Mouse (Mus musculus) limb, embryonic 12.5 days (tissue): ENCODE results near the gene Pfn3. TPM values are rescaled to one million over a fixed set of nuclear protein-coding genes. Genes with fewer than 3 reads are reported as not detected.

ENCODE experiments used
- ATAC-seq: fragments of 200-750 bp; cut with Nextera tagmentation; 2 replicates; pipeline ENCODE4 v1.8.0; 2017; ENCODE audit warnings: low read depth, moderate TSS enrichment; ENCODE audit not compliant: insufficient number of reproducible peaks, insufficient read depth, low FRiP score, low TSS enrichment
- H3K27ac ChIP-seq: fragments of 300-500 bp; sonication (generic); 2 replicates; pipeline ENCODE4 v1.5.1; 2016; ENCODE audit warnings: mild to moderate bottlenecking, moderate library complexity
- H3K27me3 ChIP-seq: fragments of 300-500 bp; sonication (generic); 2 replicates; pipeline ENCODE4 v1.6.1; 2016; ENCODE audit warnings: mild to moderate bottlenecking, moderate library complexity
- H3K36me3 ChIP-seq: fragments of 300-500 bp; sonication (generic); 2 replicates; pipeline ENCODE4 v1.6.1; 2016; ENCODE audit warnings: mild to moderate bottlenecking, moderate library complexity
- H3K4me1 ChIP-seq: fragments of 300-500 bp; sonication (generic); replicated peaks from 2 replicates; pipeline ENCODE4 v1.6.1; 2016
- H3K4me2 ChIP-seq: fragments of 300-500 bp; sonication (generic); 2 replicates; pipeline ENCODE4 v1.6.1; 2016; ENCODE audit warnings: mild to moderate bottlenecking, moderate library complexity
- H3K4me3 ChIP-seq: fragments of 300-500 bp; sonication (generic); replicated peaks from 2 replicates; pipeline ENCODE4 v1.5.1; 2016; ENCODE audit warnings: mild to moderate bottlenecking
- H3K9ac ChIP-seq: fragments of 300-500 bp; sonication (generic); replicated peaks from 2 replicates; pipeline ENCODE4 v1.6.1; 2016; ENCODE audit warnings: mild to moderate bottlenecking, moderate library complexity
- H3K9me3 ChIP-seq: fragments of 300-500 bp; sonication (generic); 2 replicates; pipeline ENCODE4 v1.6.1; 2016; ENCODE audit warnings: mild to moderate bottlenecking, moderate library complexity
- WGBS: fragments of 180-500 bp; shearing (Covaris S2); methylation state at CpG from one replicate; pipeline ENCODE4 v1.1.7; 2016; 5-methylcytosine and 5-hydroxymethylcytosine counted together
- polyA plus RNA-seq: library from polyadenylated mRNA; unstranded; fragments of >200 nt; fragmentation: Nextera tagmentation; extraction: Ambion mirVana; gene quantifications from 2 replicates; pipeline ENCODE4 v1.2.1, GENCODE M21; 2016

The Pfn3 gene
- polyA plus RNA-seq, 1 experiment from 2014 or later = not detected

DNA sequence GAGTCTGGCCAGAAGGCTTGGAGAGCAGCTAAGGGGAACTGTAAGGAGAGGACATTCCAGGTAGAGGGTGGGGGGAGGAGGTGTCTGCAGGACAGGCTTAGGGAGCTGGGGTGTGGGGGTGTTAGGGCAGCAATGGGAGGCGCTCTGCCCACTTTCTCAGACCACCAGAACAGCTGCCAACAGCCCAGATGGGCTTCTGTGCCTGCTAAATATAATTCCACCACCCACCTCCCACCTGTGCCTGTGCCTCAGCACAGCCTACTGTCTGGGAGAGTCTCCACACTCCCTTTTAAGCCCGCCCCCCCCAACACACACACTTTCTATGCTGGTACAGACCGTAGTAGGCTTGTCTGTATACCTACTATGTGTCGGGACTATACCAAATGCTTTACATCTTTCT lies 33.2 kb downstream of the Pfn3 start:
- Histone ChIP-seq H3K27me3 (peaks cover 70% of the 10 kb centered on the region), H3K9ac (no peak overlapping the region), H3K36me3 (no peaks in the 10 kb centered on the region), H3K9me3 (no peaks in the 10 kb centered on the region), H3K27ac (no peak overlapping the region), H3K4me2 (no peak overlapping the region), H3K4me1 (peaks cover 8% of the 10 kb centered on the region; the same call in 1 of the 2 replicates), H3K4me3 (no peak overlapping the region)
- ATAC-seq = no peak
- WGBS = 91% methylated on average over 4 of the region's 4 CpGs

DNA sequence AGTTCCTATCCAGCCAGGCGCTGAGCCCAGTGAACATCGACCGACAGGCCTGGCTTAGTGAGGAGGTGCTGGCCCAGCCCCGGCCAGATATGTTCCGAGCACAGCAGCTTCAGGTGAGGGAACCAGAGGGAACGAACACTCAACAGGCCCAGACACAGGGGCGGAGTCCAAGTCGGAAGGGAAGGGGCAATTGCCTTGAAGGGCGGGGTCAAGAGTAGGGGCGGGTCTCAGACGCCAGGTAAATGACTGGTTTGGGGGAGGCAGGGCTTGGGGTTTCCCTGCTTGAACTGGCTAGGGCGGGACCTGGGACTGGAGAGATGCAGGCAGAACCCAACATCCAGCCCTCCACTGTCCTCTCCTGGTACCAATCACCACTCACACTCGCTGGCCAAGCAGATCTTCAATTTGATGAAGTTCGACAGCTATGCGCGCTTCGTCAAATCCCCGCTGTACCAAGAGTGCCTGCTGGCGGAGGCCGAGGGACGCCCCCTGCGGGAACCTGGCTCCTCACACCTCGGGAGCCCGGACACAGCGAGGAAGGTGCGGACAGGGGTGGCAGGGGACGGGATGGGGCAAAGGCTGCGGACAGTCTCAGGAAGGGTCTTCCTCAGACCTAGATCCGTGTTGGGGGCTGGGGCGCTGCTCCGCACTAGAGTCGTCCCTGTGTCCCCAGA lies 36.0 kb downstream of the Pfn3 start:
- Histone ChIP-seq H3K9me3 (no peaks in the 10 kb centered on the region), H3K4me3 (peak overlapping the region; percentile 25), H3K27me3 (peaks cover 89% of the 10 kb centered on the region), H3K4me2 (peak overlapping the region; percentile 42), H3K4me1 (peaks cover 8% of the 10 kb centered on the region; the same call in 1 of the 2 replicates), H3K9ac (peak overlapping the region; percentile 31; the same call in 1 of the 2 replicates), H3K27ac (no peak overlapping the region), H3K36me3 (no peaks in the 10 kb centered on the region)
- no peak for ATAC-seq
- WGBS = 6% methylated on average over 32 of the region's 32 CpGs

DNA sequence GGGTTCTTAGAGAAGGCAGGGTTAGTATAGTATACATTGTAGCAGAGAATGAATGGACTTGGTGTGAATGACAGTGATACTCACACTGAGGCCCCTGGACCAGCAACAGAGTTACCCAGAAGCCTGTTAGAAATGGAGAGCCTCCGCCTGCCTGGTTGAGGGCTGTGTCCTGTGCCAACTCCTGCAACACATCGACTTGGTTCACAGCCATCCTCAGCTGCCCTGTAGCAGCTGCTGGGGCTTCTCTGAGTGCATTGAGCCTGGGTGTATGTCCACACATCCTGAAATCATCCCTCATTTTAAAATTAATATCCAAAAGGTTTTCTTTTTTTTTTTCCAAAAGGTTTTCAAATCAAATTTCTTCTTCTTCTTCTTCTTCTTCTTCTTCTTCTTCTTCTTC lies 39.2 kb downstream of the Pfn3 start:
- 78% methylated on average over 2 of the region's 2 CpGs for WGBS

DNA sequence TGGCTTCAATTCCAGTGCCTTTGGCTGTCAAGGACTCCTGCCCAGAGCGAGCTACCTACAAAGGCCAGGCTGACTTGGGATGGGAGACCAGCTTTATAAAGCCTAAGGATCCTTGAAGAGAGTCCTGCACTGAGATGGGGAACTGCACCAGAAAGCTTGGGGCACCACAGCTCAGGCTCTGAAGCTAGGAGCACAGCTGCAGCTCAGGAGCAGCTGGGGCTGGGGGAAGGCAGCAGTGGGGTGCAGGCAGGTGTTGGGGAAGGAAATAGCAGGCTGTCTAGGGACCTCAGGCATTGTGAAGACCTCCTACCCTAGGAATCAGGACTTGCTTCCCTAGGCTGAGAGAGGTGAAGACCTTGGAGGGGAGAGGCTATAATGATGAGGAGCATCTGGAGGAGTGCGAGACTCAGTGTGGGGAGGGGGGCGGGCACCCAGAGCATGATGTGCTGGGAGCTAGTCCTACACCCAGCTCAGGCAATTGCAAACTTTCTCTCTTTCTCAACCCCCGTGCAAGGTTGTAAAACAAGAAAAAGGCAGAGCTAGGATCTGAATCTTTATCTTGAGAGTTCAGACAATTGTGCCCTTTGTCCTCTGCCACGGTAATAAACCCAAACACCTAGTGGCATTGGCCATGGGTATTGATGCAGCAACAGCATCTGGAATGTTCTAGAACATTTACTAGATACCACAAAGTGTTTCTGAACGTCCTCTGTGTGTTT lies 40.7 kb downstream of the Pfn3 start:
- Histone ChIP-seq H3K9ac (no peak overlapping the region), H3K27ac (no peak overlapping the region), H3K9me3 (no peaks in the 10 kb centered on the region), H3K36me3 (no peaks in the 10 kb centered on the region), H3K27me3 (peaks cover 87% of the 10 kb centered on the region), H3K4me1 (peaks cover 7% of the 10 kb centered on the region; the same call in 1 of the 2 replicates), H3K4me2 (no peak overlapping the region), H3K4me3 (no peak overlapping the region)
- ATAC-seq = no peak
- WGBS = 49% methylated on average over 6 of the region's 6 CpGs

More for the DNA sequence above, 39.2 kb downstream of the Pfn3 start:
- H3K4me1 ChIP-seq = peaks cover 8% of the 10 kb centered on the region; the same call in 1 of the 2 replicates
- H3K27me3 ChIP-seq = peaks cover 91% of the 10 kb centered on the region
- H3K27ac ChIP-seq = no peak overlapping the region
- H3K4me2 ChIP-seq = no peak overlapping the region
- H3K4me3 ChIP-seq = no peak overlapping the region
- no peak overlapping the region for H3K9ac ChIP-seq
- H3K9me3 ChIP-seq = no peaks in the 10 kb centered on the region
- ATAC-seq = no peak
- H3K36me3 ChIP-seq = no peaks in the 10 kb centered on the region

DNA sequence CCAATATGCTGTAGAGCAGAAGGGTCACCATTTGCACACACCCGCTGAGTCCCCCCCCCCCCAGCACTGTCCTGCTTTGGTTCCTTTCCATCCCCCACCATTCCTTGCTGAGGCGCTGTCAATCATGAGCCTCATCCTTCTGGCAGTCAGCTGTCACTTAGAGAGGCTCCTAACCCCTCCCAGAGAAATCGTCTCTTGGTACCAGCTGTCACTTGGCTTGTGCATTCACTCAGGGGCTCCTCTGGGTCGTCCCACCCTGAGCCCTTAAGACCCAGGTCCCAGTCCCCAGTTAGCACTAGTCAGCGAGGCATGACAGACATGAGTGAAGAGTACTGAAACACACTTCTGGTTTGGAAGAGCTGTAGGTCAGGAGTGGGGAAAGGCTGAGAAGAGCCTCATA lies 43.3 kb downstream of the Pfn3 start:
- H3K9ac ChIP-seq = no peak overlapping the region
- no peaks in the 10 kb centered on the region for H3K4me1 ChIP-seq
- ATAC-seq = no peak
- H3K27ac ChIP-seq = no peak overlapping the region
- H3K4me2 ChIP-seq = no peak overlapping the region
- H3K27me3 ChIP-seq = peaks cover 68% of the 10 kb centered on the region
- 57% methylated on average over 5 of the region's 5 CpGs for WGBS
- H3K9me3 ChIP-seq = no peaks in the 10 kb centered on the region
- H3K4me3 ChIP-seq = no peak overlapping the region
- H3K36me3 ChIP-seq = no peaks in the 10 kb centered on the region

DNA sequence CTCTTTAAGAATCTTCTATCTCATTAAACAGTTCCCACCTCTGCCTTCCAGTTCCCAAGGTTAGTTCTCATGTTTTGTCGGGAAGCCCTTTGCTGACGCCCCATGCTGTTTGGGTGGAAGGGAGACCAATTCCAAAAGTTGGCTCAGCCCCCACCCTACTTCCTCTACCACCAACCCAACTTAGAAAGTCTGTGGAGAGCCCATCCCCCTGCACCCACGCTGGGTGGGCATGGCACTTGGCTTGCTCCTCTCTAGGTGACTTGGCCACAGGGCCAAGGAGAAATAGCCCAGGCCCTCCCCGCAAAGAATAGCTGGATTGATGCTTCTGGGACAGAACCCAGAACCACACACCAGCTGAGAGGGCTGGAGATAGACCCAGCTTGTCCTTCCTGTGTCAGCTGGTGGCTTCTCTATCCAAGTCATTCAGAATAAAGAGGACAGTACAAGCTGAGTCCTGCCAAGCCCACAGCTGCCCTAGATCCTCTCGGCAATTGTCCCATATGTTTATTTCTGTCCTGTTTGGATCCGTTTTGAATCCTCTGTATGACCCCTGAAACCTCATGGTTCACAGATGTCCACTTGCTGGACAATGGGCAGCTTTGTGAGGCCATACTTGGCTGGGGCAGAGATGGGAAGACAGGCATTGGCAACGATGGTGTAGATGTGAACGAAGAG lies 43.9 kb downstream of the Pfn3 start:
- Histone ChIP-seq H3K36me3 (no peaks in the 10 kb centered on the region), H3K9me3 (no peaks in the 10 kb centered on the region), H3K27me3 (peaks cover 64% of the 10 kb centered on the region), H3K9ac (no peak overlapping the region), H3K4me1 (no peaks in the 10 kb centered on the region), H3K4me2 (no peak overlapping the region), H3K27ac (no peak overlapping the region), H3K4me3 (no peak overlapping the region)
- 68% methylated on average over 8 of the region's 8 CpGs for WGBS
- no peak for ATAC-seq

DNA sequence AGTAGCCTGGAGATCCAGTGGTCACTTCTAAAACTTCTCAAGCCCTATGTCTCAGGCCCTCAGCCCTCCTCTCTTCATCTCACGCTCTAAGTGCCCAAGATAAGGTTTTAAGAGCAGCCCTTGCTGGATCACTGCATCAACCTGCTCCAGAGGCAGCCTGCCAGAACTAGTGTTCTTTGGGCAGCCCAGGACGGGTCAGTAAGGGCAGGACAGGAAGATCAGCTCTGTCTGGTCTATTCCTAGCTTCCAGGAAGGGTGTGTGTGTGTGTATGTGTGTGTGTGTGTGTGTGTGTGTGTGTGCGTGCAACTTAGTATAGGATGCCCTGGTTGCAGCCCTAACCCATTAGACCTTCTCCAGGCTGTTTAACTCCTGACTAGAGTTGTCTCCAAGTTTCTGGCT lies 44.8 kb downstream of the Pfn3 start:
- no peak for ATAC-seq
- Histone ChIP-seq H3K4me3 (no peak overlapping the region), H3K9me3 (no peaks in the 10 kb centered on the region), H3K27me3 (peaks cover 56% of the 10 kb centered on the region), H3K36me3 (no peaks in the 10 kb centered on the region), H3K9ac (no peak overlapping the region), H3K4me1 (no peaks in the 10 kb centered on the region), H3K27ac (no peak overlapping the region), H3K4me2 (no peak overlapping the region)
- WGBS = 59% methylated on average over 3 of the region's 3 CpGs

DNA sequence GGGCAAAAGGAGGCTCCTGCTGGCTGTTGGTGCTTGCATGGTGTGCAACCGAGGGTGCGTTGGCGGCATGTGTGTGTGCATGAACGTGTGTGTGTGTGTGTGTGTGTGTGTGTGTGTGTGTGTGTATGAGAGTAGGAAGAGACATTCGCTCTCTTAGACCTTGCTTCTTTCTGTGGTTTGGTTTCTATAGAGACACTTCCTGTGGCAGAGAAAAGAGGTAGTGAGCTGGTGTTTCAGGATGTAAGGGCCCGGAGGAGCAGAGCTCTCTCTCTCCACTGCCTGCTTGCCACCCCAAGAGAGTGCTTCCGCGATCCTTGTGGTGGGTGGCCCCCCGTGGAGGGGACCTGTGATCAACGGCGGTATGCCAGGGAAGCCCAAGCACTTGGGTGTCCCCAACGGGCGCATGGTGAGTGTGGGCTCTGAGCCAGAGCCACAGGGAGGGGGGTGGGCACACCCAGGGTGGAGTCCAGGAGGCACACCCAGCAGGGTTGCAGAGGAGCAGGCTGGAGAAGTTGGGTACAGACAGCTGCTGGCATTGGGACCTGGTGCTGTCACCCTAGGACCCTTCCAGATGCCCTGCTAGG lies 45.4 kb downstream of the Pfn3 start, which contains the start of gene Rgs14:
Rgs14 (plus strand) TSS at position 202 of the 584 bp plus-strand sequence.
- Histone ChIP-seq H3K27me3 (peaks cover 50% of the 10 kb centered on the region), H3K9ac (no peak within 1 kb of the TSS), H3K4me3 (no peak within 1 kb of the TSS), H3K36me3 (no peaks in the 10 kb centered on the region), H3K4me2 (no peak within 1 kb of the TSS), H3K27ac (no peak within 1 kb of the TSS), H3K9me3 (no peaks in the 10 kb centered on the region), H3K4me1 (no peaks in the 10 kb centered on the region)
- 63% methylated on average over 13 of the region's 13 CpGs for WGBS
- ATAC-seq = no peak; the same call in 1 of the 2 replicates

DNA sequence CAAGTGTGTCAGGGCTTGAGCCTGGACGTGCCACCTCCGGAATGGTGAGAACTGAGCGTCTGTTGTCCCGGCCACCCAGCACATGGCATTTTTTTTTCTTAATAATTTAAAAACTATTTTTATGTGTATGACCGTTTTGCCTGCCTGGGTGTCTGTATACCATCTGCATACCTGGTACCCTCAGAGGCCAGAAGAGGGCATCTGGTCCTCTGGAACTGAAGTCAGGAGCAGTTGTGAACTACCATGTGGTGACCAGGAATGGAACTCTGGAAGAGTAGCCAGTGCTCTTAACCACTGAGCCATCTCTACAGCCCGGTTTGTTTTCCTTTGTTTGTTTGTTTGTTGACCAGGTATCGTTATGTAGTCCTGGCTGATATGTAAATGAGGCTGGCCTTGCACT lies 46.6 kb downstream of the Pfn3 start:
- Histone ChIP-seq H3K27me3 (peaks cover 39% of the 10 kb centered on the region), H3K4me1 (no peaks in the 10 kb centered on the region), H3K9me3 (no peaks in the 10 kb centered on the region), H3K36me3 (no peaks in the 10 kb centered on the region), H3K4me3 (no peak overlapping the region), H3K27ac (no peak overlapping the region), H3K4me2 (no peak overlapping the region), H3K9ac (no peak overlapping the region)
- WGBS = 72% methylated on average over 7 of the region's 7 CpGs
- ATAC-seq = no peak
